Mouse (Mus musculus) cortical plate, adult 2 months (tissue): ENCODE measurements at regions not wholly inside any gene's neighbourhood (a gene's known extent, or its start where the extent isn't known, plus 50 kb on each side); places are given as distances from the start of the nearest gene placed in this dataset.

Experiments used
- H3K27ac ChIP-seq: fragments of 200-500 bp; 2 replicates; pipeline ENCODE4 v1.5.1; 2012; ENCODE audit warnings: low read length, control low read depth, inconsistent platforms; ENCODE audit not compliant: insufficient read depth
- H3K4me1 ChIP-seq: fragments of 200-500 bp; 2 replicates; pipeline ENCODE4 v1.6.1; 2011; ENCODE audit warnings: low read length; ENCODE audit not compliant: control insufficient read depth, insufficient read depth
- H3K4me3 ChIP-seq: fragments of 200-500 bp; 2 replicates; pipeline ENCODE4 v1.5.1; 2011; ENCODE audit warnings: mild to moderate bottlenecking, low read length, control low read depth; ENCODE audit not compliant: insufficient read depth
- CTCF ChIP-seq: fragments of 200-500 bp; IDR thresholded peaks from 2 replicates; pipeline ENCODE4 v1.5.1; 2011; ENCODE audit warnings: mild to moderate bottlenecking, control low read depth, low read length; ENCODE audit not compliant: insufficient read depth; ENCODE audit errors: extremely low read depth
- POLR2A ChIP-seq: fragments of 200-500 bp; IDR thresholded peaks from 2 replicates; pipeline ENCODE4 v1.6.1; 2011; ENCODE audit warnings: mild to moderate bottlenecking, low read length, control low read depth; ENCODE audit not compliant: insufficient read depth; ENCODE audit errors: extremely low read depth

GRCm38 (mm10) chr14:48815231-48815728 is 141.7 kb upstream of the Otx2 start:
- H3K4me1 ChIP-seq, result no peaks in the 10 kb centered on the region
- TF ChIP-seq CTCF, result no peak
- TF ChIP-seq POLR2A, result no peak
- no peak overlapping the region for H3K4me3 ChIP-seq
- no peak overlapping the region for H3K27ac ChIP-seq

GRCm38 (mm10) chr14:48812741-48813495 is 139.3 kb upstream of the Otx2 start:
- no peak for TF ChIP-seq CTCF
- TF ChIP-seq POLR2A, result no peak
- no peak overlapping the region for H3K27ac ChIP-seq
- no peaks in the 10 kb centered on the region for H3K4me1 ChIP-seq
- H3K4me3 ChIP-seq, result no peak overlapping the region

- no peaks in the 10 kb centered on the region for H3K4me1 ChIP-seq
- H3K27ac ChIP-seq, result no peak overlapping the region
- TF ChIP-seq CTCF (no peak), POLR2A (no peak)
- H3K4me3 ChIP-seq, result no peak overlapping the region
These were observed 130.5 kb upstream of the Otx2 start for GRCm38 (mm10) chr14:48804098-48804497.

- no peak overlapping the region for H3K27ac ChIP-seq
- no peaks in the 10 kb centered on the region for H3K4me1 ChIP-seq
- H3K4me3 ChIP-seq, result no peak overlapping the region
- TF ChIP-seq POLR2A (no peak), CTCF (no peak)
These were observed 127.7 kb upstream of the Otx2 start for GRCm38 (mm10) chr14:48801283-48801682.

- no peak overlapping the region for H3K4me3 ChIP-seq
- H3K27ac ChIP-seq, result no peak overlapping the region
- no peak for TF ChIP-seq POLR2A
- no peak for TF ChIP-seq CTCF
These were observed 127.2 kb upstream of the Otx2 start for GRCm38 (mm10) chr14:48800857-48801256.

GRCm38 (mm10) chr14:48800100-48800449 is 126.5 kb upstream of the Otx2 start:
- Histone ChIP-seq H3K27ac (no peak overlapping the region), H3K4me1 (no peaks in the 10 kb centered on the region), H3K4me3 (no peak overlapping the region)
- TF ChIP-seq CTCF, result no peak
- TF ChIP-seq POLR2A, result no peak

More at GRCm38 (mm10) chr14:48800857-48801256, 127.2 kb upstream of the Otx2 start:
- H3K4me1 ChIP-seq, result no peaks in the 10 kb centered on the region

GRCm38 (mm10) chr14:48799442-48800099 is 126.0 kb upstream of the Otx2 start:
- H3K4me3 ChIP-seq, result no peak overlapping the region
- TF ChIP-seq CTCF (no peak), POLR2A (no peak)
- H3K27ac ChIP-seq, result no peak overlapping the region
- H3K4me1 ChIP-seq, result no peaks in the 10 kb centered on the region

- no peak overlapping the region for H3K4me3 ChIP-seq
- H3K4me1 ChIP-seq, result no peaks in the 10 kb centered on the region
- no peak overlapping the region for H3K27ac ChIP-seq
- TF ChIP-seq CTCF (no peak), POLR2A (no peak)
These were observed 117.9 kb upstream of the Otx2 start for GRCm38 (mm10) chr14:48791507-48791906.

GRCm38 (mm10) chr14:48779327-48779726 is 105.7 kb upstream of the Otx2 start:
- H3K4me1 ChIP-seq, result no peaks in the 10 kb centered on the region
- TF ChIP-seq CTCF (no peak), POLR2A (no peak)
- H3K4me3 ChIP-seq, result no peak overlapping the region
- no peak overlapping the region for H3K27ac ChIP-seq

- Histone ChIP-seq H3K4me1 (no peaks in the 10 kb centered on the region), H3K4me3 (no peak overlapping the region), H3K27ac (no peak overlapping the region)
- TF ChIP-seq CTCF, result no peak
- TF ChIP-seq POLR2A, result no peak
These were observed 97.2 kb upstream of the Otx2 start for GRCm38 (mm10) chr14:48770832-48771231.
